Mouse (Mus musculus) layer of hippocampus, postnatal 36 days (tissue): Measurements from ENCODE around the gene Clec3a. TPM values are rescaled to one million over a fixed set of nuclear protein-coding genes. Genes with fewer than 3 reads are reported as not detected.

Source experiments
- DNase-seq, 2 experiments: peaks; one replicate each; pipeline ENCODE4 v3.0.0; 2022
- total RNA-seq, 2 experiments: library from RNA; stranded (reverse); gene quantifications; 2 replicates each; pipeline ENCODE4 v1.2.3; 2021

Gene Clec3a
- total RNA-seq, 2 experiments from 2014 or later = not detected

DNA sequence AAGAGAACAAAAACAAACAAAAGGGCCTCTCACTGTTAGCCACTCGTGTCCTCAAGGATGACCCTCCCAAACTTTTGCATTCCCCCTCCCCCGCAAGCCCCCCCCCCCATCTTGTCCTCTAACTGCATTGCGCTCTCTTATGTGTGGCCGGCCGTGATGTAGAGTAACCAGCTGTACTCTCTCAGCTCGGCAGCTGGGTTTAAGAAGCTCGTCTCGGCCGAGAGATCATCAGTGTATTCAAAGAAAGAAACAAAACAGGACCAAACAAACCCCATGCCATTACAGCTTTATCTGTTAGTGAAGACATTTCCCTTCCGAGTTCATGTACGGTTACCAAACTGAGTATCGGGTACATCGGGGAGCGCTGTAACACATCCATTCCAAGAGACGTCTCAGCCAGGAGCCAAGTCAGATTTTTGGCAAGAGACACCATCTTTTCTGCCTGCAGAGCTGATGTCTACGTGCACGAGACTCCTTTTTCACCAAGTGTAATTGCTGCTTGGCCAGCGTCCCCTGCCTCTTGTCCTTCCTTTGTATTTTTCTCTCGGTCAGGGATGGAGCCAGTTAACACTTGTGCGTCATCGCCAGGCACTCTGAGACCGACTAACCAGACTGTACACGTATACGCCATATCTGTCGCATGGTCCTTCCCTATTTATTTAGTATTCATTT, 40.4 kb downstream of the Clec3a start:
- DNase-seq = no peak

GRCm38 (mm10) chr8:114460600-114460999, 42.7 kb downstream of the Clec3a start:
- DNase-seq = no peak

GRCm38 (mm10) chr8:114462591-114462990, 44.7 kb downstream of the Clec3a start:
- no peak for DNase-seq

DNA sequence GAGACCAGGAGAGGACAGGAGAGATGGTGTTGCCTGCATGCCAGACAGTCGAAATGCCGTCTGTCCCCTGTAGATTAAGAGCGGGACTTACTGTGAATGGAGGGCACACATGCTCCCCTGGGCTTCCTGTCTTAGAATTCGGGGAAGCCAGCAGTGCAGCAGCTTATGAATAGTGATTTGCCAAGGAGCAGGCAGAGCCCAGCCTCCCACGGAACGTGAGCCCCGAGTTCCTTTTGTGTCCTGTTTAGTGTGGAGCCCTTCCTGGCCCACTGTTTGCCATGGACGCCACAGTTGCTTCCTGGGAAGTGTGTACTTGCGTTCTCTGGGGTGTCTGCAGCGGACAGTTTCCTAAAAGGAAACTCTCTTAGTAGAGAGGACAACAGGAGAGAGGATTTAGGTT, 45.4 kb downstream of the Clec3a start:
- no peak for DNase-seq

- DNase-seq = no peak
Observed at GRCm38 (mm10) chr8:114468526-114469207, 50.8 kb downstream of the Clec3a start.

DNA sequence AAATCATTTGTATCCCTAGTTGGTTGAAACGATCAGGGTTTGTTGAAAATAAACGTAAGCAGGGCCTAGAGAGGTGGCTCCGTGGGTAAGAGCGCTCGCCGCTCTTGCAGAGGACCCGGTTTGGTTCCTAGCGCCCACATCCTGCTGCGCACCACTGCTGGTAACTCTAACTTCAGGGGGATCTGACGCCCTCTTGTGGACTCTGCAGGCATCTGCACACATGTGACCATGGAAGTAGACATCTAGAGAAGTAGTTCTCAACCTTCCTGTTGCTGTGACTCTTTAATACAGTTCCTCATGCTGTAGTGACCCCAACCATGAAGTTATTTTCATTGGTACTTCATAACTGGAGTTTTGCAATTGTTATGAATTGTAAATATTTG, 51.3 kb downstream of the Clec3a start:
- DNase-seq = no peak

DNA sequence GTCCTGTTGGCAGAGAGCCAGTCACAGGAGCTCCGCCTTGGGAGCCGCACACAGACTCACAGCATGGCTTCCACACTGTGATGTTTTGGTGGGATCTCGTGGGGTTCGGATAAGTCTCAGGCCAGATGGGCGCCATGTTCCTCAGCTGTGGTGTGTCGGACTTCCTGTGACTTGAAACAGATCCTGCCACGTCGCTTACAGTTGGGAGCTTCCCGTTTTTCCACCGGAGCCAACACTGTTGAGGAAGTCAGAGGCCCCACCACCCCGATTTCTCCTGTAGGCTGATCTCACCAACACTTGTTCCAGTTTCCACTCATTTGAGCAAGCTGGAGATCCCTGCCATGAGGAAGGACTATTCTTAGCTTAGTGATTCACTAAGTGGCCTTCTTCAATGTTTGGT, 55.7 kb downstream of the Clec3a start:
- no peak for DNase-seq

Other genes with a start within 250 kb of the Clec3a start
- 10 to 100 TPM; 14.4 to 14.8 TPM for gene Vat1l, start 212.5 kb upstream of the Clec3a start, total RNA-seq
- gene Wwox, start 21.6 kb downstream of the Clec3a start, total RNA-seq = 10 to 100 TPM; 10.5 to 12.5 TPM